In genomic region chr8:123005328-123005727, GRCm38 (mm10) we compare ENCODE assay signal across 23 mouse cellular contexts. TPM values are rescaled to one million over a fixed set of nuclear protein-coding genes. Genes with fewer than 3 reads are reported as not detected.
DNase-seq lines count a peak whose midpoint lies in the region; ATAC-seq and TF ChIP-seq lines count a peak whose summit lies in the region.
"Had no signal": no experiment of that assay in that cellular context is flagged by ENCODE, and none has a peak within 500 bp of the region (broad histone marks: within the 10 kb centered on the region; RNA-seq: fewer than 3 reads in every experiment).

No protein-coding gene starts in this region.

- H3K36me3 ChIP-seq in liver, postnatal 0 days (replicated peaks; ENCODE audit: insufficient read depth, low read length): no peaks in the 10 kb centered on the region
- H3K36me3 ChIP-seq: forebrain, embryonic 15.5 days; hindbrain, embryonic 15.5 days; midbrain, embryonic 12.5 days had no signal

- H3K4me2 ChIP-seq in liver, postnatal 0 days (ENCODE audit: low read depth, low read length): no peak overlapping the region
- H3K4me2 ChIP-seq: forebrain, embryonic 15.5 days; hindbrain, embryonic 15.5 days; midbrain, embryonic 12.5 days had no signal

- no peaks in the 10 kb centered on the region for H3K27me3 ChIP-seq in liver, postnatal 0 days (ENCODE audit: insufficient read depth, low read length)
- H3K27me3 ChIP-seq: CH12.LX; forebrain, embryonic 15.5 days; hindbrain, embryonic 15.5 days; midbrain, embryonic 12.5 days had no signal

- 57% methylated on average over 3 of the region's 3 CpGs for WGBS in liver, postnatal 0 days (ENCODE audit: insufficient replicate concordance)

- no peak for TF ChIP-seq EP300 in liver, postnatal 0 days (IDR thresholded peaks at IDR 0.05; ENCODE audit: low read depth)

- H3K9ac ChIP-seq in liver, postnatal 0 days (replicated peaks): no peak overlapping the region
- H3K9ac ChIP-seq: forebrain, embryonic 15.5 days; hindbrain, embryonic 15.5 days; midbrain, embryonic 12.5 days had no signal

- TF ChIP-seq CTCF in liver, postnatal 0 days (IDR thresholded peaks at IDR 0.05; ENCODE audit: low read depth): no peak

- no peak overlapping the region for H3K4me3 ChIP-seq in liver, postnatal 0 days (ENCODE audit: low read depth, low read length)
- H3K4me3 ChIP-seq: forebrain, embryonic 15.5 days; heart, adult 2 months; hindbrain, embryonic 15.5 days; midbrain, embryonic 12.5 days had no signal

- peaks cover 43% of the 10 kb centered on the region for H3K4me1 ChIP-seq in liver, postnatal 0 days (ENCODE audit: insufficient read depth)

- peak overlapping the region; percentile 39; the same call in 1 of the 2 replicates for H3K27ac ChIP-seq in liver, postnatal 0 days (ENCODE audit: low read depth)
- H3K27ac ChIP-seq: forebrain, embryonic 15.5 days; heart, adult 2 months; hindbrain, embryonic 15.5 days; midbrain, embryonic 12.5 days had no signal

- DNase-seq in cerebellum, postnatal 25 days: peak; percentile 23 to 26
- no peak for DNase-seq in cerebellum, adult 8-10 months
- no peak for DNase-seq in liver, postnatal 0 days
- no peak for DNase-seq in liver
- no peak for DNase-seq in kidney, postnatal 10 days
- DNase-seq: adrenal gland, adult 8-10 months; B cell, adult 2 months; cerebellum, adult 9-11 months; gastrocnemius, postnatal 25 days; heart, adult 2 months; kidney, postnatal 36 days; layer of hippocampus, adult 9-11 months; right cerebral cortex, postnatal 25 days; spleen, adult 18-20 months; thymus, postnatal 25 days had no signal

- no peaks in the 10 kb centered on the region for H3K9me3 ChIP-seq in liver, postnatal 0 days (ENCODE audit: low read length)
- H3K9me3 ChIP-seq: forebrain, embryonic 15.5 days; hindbrain, embryonic 15.5 days; midbrain, embryonic 12.5 days had no signal

- no peak for ATAC-seq in liver, postnatal 0 days
- ATAC-seq in megakaryocyte, adult 5-6 weeks (ENCODE audit: poor library complexity, severe bottlenecking): peak; percentile 7; the same call in 1 of the 2 replicates
- no peak for ATAC-seq in erythroid progenitor cell, adult 5-6 weeks (replicated peaks; ENCODE audit: low FRiP score, poor library complexity, severe bottlenecking)
- ATAC-seq: activated CD4-positive, CD25-positive, alpha-beta regulatory T cell, adult 4 months; forebrain, embryonic 15.5 days; lung, postnatal 0 days had no signal

RNA-seq across cellular contexts. Expression of gene Ankrd11, which starts 36.7 kb away (rescaled TPM):
- 21.2 and 21.9 TPM in 2 replicates for polyA plus RNA-seq in liver, postnatal 0 days (2015; fragmentation: Nextera tagmentation; extraction: Ambion mirVana)
- 86.2 and 87.9 TPM in 2 replicates for total RNA-seq in megakaryocyte, adult 5-6 weeks (2015)
- 90.5 and 102 TPM in 2 replicates for total RNA-seq in megakaryocyte, adult 5-6 weeks (2017)
- total RNA-seq in erythroid progenitor cell, adult 5-6 weeks (2015; ENCODE audit: low replicate concordance): 81.8 and 106 TPM in 2 replicates
- 126 and 174 TPM in 2 replicates for total RNA-seq in erythroid progenitor cell, adult 5-6 weeks (2017; ENCODE audit: low replicate concordance)

RNA-seq across cellular contexts. Expression of gene Spg7, which starts 57.4 kb away (rescaled TPM):
- 16.9 and 18.3 TPM in 2 replicates for polyA plus RNA-seq in liver, postnatal 0 days (2015; fragmentation: Nextera tagmentation; extraction: Ambion mirVana)
- 39.2 and 40.0 TPM in 2 replicates for total RNA-seq in megakaryocyte, adult 5-6 weeks (2015)
- 34.3 and 56.2 TPM in 2 replicates for total RNA-seq in megakaryocyte, adult 5-6 weeks (2017)
- total RNA-seq in erythroid progenitor cell, adult 5-6 weeks (2015; ENCODE audit: low replicate concordance): 63.4 and 71.7 TPM in 2 replicates
- total RNA-seq in erythroid progenitor cell, adult 5-6 weeks (2017; ENCODE audit: low replicate concordance): 50.3 and 65.2 TPM in 2 replicates

Comparison
In these comparisons a context has a peak if more than half of its experiments do, and no peak if none do; other contexts are left out.
1. DNase-seq: peak in cerebellum, postnatal 25 days (2 of 2); none in cerebellum, adult 8-10 months (single experiment), liver, postnatal 0 days (single experiment), liver (single experiment) and kidney, postnatal 10 days (single experiment).